Mouse (Mus musculus) hindbrain, embryonic 16.5 days (tissue): ENCODE results near the gene Rcn1. TPM values are rescaled to one million over a fixed set of nuclear protein-coding genes. Genes with fewer than 3 reads are reported as not detected.
A peak's percentile ranks its signal among the peaks of the same experiment; 100 is the strongest.

Experiments used
- ATAC-seq: fragments of 200-750 bp; cut with Nextera tagmentation; 2 replicates; pipeline ENCODE4 v1.8.0; 2017; ENCODE audit warnings: moderate TSS enrichment, moderate library complexity
- H3K27ac ChIP-seq: fragments of 300-500 bp; sonication (generic); 2 replicates; pipeline ENCODE4 v1.5.1; 2014; ENCODE audit warnings: low read depth, mild to moderate bottlenecking, control low read depth, low read length, moderate library complexity
- H3K27me3 ChIP-seq: fragments of 300-500 bp; sonication (generic); replicated peaks from 2 replicates; pipeline ENCODE4 v1.6.1; 2014; ENCODE audit warnings: low read length; ENCODE audit not compliant: control insufficient read depth, insufficient read depth
- H3K36me3 ChIP-seq: fragments of 300-500 bp; sonication (generic); 2 replicates; pipeline ENCODE4 v1.6.1; 2014; ENCODE audit warnings: mild to moderate bottlenecking, low read length, moderate library complexity, mixed read lengths; ENCODE audit not compliant: control insufficient read depth, insufficient read depth
- H3K4me1 ChIP-seq: fragments of 300-500 bp; sonication (generic); 2 replicates; pipeline ENCODE4 v1.6.1; 2014; ENCODE audit warnings: low read depth, low read length; ENCODE audit not compliant: control insufficient read depth, insufficient read depth
- H3K4me2 ChIP-seq: fragments of 300-500 bp; sonication (generic); 2 replicates; pipeline ENCODE4 v1.6.1; 2014; ENCODE audit warnings: mild to moderate bottlenecking, low read length, control low read depth, moderate library complexity
- H3K4me3 ChIP-seq: fragments of 300-500 bp; sonication (generic); 2 replicates; pipeline ENCODE4 v1.5.1; 2014; ENCODE audit warnings: mild to moderate bottlenecking, low read length, control low read depth, moderate library complexity
- H3K9ac ChIP-seq: fragments of 300-500 bp; sonication (generic); 2 replicates; pipeline ENCODE4 v1.6.1; 2014; ENCODE audit warnings: low read depth, mild to moderate bottlenecking, control low read depth, low read length, moderate library complexity
- H3K9me3 ChIP-seq: fragments of 300-500 bp; sonication (generic); 2 replicates; pipeline ENCODE4 v1.6.1; 2014; ENCODE audit warnings: mild to moderate bottlenecking, low read length, moderate library complexity; ENCODE audit not compliant: control insufficient read depth
- WGBS: fragments of 180-500 bp; shearing (Covaris S2); extraction: QIAGEN DNeasy Blood & Tissue Kit; methylation state at CpG from one replicate; pipeline ENCODE4 v1.1.7; 2014; 5-methylcytosine and 5-hydroxymethylcytosine counted together
- polyA plus RNA-seq: library from polyadenylated mRNA; unstranded; fragments of >200 nt; fragmentation: Nextera tagmentation; extraction: Ambion mirVana; gene quantifications from 2 replicates; pipeline ENCODE4 v1.2.1, GENCODE M21; 2015

Gene Rcn1
- polyA plus RNA-seq, 1 experiment from 2014 or later = 76.2 TPM

DNA sequence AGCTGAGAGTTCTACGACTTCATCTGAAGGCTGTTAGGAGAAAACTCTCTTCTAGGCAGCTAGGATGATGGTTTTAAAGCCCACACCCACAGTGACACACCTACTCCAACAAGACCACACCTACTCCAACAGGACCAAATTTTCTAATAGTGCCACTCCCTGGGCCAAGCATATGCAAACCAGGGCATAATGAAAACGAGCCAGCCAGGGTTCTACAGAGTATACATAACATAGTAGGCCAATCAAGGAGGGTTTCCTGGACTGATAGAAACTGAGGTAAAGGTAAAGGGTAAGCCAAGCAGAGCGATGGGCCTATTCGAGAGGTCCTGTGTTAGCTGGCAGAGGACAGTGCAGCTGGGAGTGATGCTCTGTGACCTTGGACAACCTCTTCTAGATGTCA is 1.4 kb upstream of the Rcn1 start:
- Histone ChIP-seq H3K4me3 (no peak overlapping the region), H3K4me1 (peaks cover 8% of the 10 kb centered on the region), H3K27me3 (no peaks in the 10 kb centered on the region; the same call in 1 of the 2 replicates), H3K9ac (no peak overlapping the region), H3K36me3 (no peaks in the 10 kb centered on the region), H3K4me2 (no peak overlapping the region), H3K27ac (no peak overlapping the region), H3K9me3 (no peaks in the 10 kb centered on the region)
- ATAC-seq = no peak
- 88% methylated on average over 4 of the region's 4 CpGs for WGBS

DNA sequence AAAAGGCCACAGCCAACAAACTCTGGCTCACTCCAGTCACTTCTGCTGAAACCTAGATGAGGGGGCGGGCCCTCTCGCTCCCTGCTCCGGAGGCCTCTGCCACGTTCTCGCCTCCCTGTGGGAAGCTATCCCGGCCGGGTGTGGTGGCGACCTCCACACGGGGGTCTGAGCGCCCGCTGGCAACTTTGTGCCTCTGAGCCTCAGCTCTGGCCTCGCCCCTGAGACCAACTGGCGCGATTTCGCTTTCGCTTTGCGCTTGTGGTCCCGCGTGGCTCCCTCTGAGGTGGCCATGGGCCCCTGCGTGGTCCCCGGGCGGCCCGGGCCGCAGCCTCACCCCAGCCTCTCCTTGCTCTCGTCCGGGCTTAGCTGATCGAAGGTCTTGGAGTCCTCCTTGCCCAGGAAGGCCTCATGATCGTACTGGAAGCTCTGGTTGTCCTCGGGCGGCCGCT is 459 bp downstream of the Rcn1 start:
- peak overlapping the region; percentile 93 for H3K4me2 ChIP-seq

GRCm38 (mm10) chr2:105397446-105398211 is 1.5 kb downstream of the Rcn1 start:
- no peak overlapping the region for H3K27ac ChIP-seq
- peaks cover 8% of the 10 kb centered on the region for H3K4me1 ChIP-seq
- no peak for ATAC-seq
- peak overlapping the region; percentile 93 for H3K4me2 ChIP-seq
- no peaks in the 10 kb centered on the region for H3K36me3 ChIP-seq
- no peaks in the 10 kb centered on the region; the same call in 1 of the 2 replicates for H3K27me3 ChIP-seq
- WGBS = 23% methylated on average over 5 of the region's 5 CpGs
- H3K4me3 ChIP-seq = peak overlapping the region; percentile 73
- no peaks in the 10 kb centered on the region for H3K9me3 ChIP-seq
- peak overlapping the region; percentile 81; the same call in 1 of the 2 replicates for H3K9ac ChIP-seq

More for the DNA sequence above, 459 bp downstream of the Rcn1 start:
- Histone ChIP-seq H3K9ac (peak overlapping the region; percentile 81), H3K36me3 (no peaks in the 10 kb centered on the region), H3K9me3 (no peaks in the 10 kb centered on the region), H3K4me1 (peaks cover 8% of the 10 kb centered on the region), H3K27ac (peak overlapping the region; percentile 79), H3K27me3 (no peaks in the 10 kb centered on the region; the same call in 1 of the 2 replicates), H3K4me3 (peak overlapping the region; percentile 73)
- 0% methylated on average over 31 of the region's 31 CpGs for WGBS
- no peak; the same call in 1 of the 2 replicates for ATAC-seq

GRCm38 (mm10) chr2:105396066-105396465 is 3.1 kb downstream of the Rcn1 start:
- no peak overlapping the region for H3K4me2 ChIP-seq
- no peak overlapping the region for H3K27ac ChIP-seq
- 96% methylated on average over 9 of the region's 9 CpGs for WGBS
- H3K9me3 ChIP-seq = no peaks in the 10 kb centered on the region
- H3K9ac ChIP-seq = no peak overlapping the region
- no peak overlapping the region for H3K4me3 ChIP-seq
- H3K27me3 ChIP-seq = no peaks in the 10 kb centered on the region
- no peak for ATAC-seq
- no peaks in the 10 kb centered on the region for H3K36me3 ChIP-seq
- peaks cover 8% of the 10 kb centered on the region for H3K4me1 ChIP-seq

DNA sequence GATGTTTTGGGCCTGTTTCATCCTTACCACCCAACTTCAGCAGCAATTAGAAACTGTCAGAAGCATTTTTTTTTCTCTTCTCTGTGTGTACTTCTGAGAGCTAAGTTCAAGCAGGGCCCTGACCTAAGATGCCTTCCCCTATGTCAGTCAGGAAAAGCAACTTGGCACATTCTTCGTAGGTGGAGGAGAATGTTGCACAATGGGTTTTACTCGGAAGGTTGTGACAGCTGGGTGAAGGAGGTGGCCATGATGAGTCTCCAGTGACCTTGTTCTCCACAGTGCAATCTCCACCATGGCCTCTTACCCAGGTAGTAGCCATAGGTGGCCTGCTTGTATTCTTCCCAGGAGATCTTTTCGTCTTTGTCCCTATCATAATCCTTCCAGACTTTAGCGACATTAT is 4.7 kb downstream of the Rcn1 start:
- ATAC-seq = no peak
- H3K27ac ChIP-seq = no peak overlapping the region
- no peaks in the 10 kb centered on the region for H3K9me3 ChIP-seq
- H3K4me2 ChIP-seq = no peak overlapping the region
- peaks cover 8% of the 10 kb centered on the region for H3K4me1 ChIP-seq
- 90% methylated on average over 4 of the region's 4 CpGs for WGBS
- no peak overlapping the region for H3K9ac ChIP-seq
- H3K4me3 ChIP-seq = no peak overlapping the region
- H3K36me3 ChIP-seq = no peaks in the 10 kb centered on the region
- H3K27me3 ChIP-seq = no peaks in the 10 kb centered on the region

- no peak overlapping the region for H3K4me3 ChIP-seq
- peaks cover 5% of the 10 kb centered on the region for H3K4me1 ChIP-seq
- no peaks in the 10 kb centered on the region for H3K27me3 ChIP-seq
- no peaks in the 10 kb centered on the region for H3K9me3 ChIP-seq
- no peak overlapping the region for H3K27ac ChIP-seq
- ATAC-seq = no peak
- no peaks in the 10 kb centered on the region for H3K36me3 ChIP-seq
- no peak overlapping the region for H3K4me2 ChIP-seq
- 62% methylated on average over 2 of the region's 2 CpGs for WGBS
- no peak overlapping the region for H3K9ac ChIP-seq
Measured at GRCm38 (mm10) chr2:105392514-105392913, 6.6 kb downstream of the Rcn1 start.

- H3K36me3 ChIP-seq = no peaks in the 10 kb centered on the region; the same call in 1 of the 2 replicates
- ATAC-seq = no peak
- H3K4me2 ChIP-seq = no peak overlapping the region
- no peaks in the 10 kb centered on the region for H3K27me3 ChIP-seq
- H3K4me1 ChIP-seq = no peaks in the 10 kb centered on the region
- no peaks in the 10 kb centered on the region for H3K9me3 ChIP-seq
- no peak overlapping the region for H3K9ac ChIP-seq
- no peak overlapping the region for H3K4me3 ChIP-seq
- 88% methylated on average over 4 of the region's 4 CpGs for WGBS
- no peak overlapping the region for H3K27ac ChIP-seq
Measured at GRCm38 (mm10) chr2:105391414-105391784, 7.7 kb downstream of the Rcn1 start.

DNA sequence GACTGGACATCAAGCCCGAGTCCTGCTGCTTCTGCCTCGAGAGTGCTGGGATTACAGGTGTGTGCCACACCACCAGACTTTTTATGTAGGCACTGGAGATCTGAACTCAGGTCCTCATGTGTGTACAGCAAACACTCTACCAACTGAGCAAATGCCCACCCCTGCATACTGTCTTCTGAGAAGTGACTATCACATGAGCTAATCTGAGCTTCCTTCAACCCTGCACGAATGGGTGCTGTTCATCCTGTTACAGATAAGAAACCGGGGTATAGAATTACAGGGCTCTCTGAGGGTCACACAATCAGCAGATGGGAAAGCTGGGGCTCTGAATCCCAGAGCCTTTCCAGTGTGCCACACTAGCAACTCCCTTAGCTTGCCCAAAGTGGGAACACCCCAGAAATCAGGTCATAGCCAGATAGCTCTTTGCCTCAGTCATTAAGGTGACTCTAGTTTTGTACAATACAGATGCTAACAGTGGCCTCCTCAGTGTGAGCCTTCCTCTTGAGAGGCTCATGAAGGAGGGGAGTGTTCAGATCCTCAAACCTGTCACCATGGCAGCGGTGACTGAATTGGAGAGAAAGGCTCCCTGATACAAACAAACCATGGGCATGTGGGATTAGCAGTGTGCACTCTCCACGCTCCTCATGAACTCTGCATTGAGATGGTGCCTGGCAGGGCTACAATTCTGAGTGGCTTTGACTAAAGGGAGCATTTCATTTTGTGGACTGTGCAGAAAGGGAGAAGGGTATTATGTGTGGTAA is 8.3 kb downstream of the Rcn1 start:
- 83% methylated on average over 6 of the region's 6 CpGs for WGBS
- 0 out of 2 replicates have a peak, but pooled peaks have one; percentile 56 for ATAC-seq
- no peak overlapping the region for H3K4me2 ChIP-seq

More for the DNA sequence above, 8.3 kb downstream of the Rcn1 start:
- H3K27me3 ChIP-seq = no peaks in the 10 kb centered on the region
- no peaks in the 10 kb centered on the region for H3K4me1 ChIP-seq
- H3K9ac ChIP-seq = no peak overlapping the region
- H3K36me3 ChIP-seq = no peaks in the 10 kb centered on the region; the same call in 1 of the 2 replicates
- no peaks in the 10 kb centered on the region for H3K9me3 ChIP-seq
- H3K27ac ChIP-seq = no peak overlapping the region
- no peak overlapping the region for H3K4me3 ChIP-seq
